8 mouse cellular contexts compared by ENCODE assay signal in genomic region chr14:122912812-122913498, GRCm38 (mm10). TPM values are rescaled to one million over a fixed set of nuclear protein-coding genes. Genes with fewer than 3 reads are reported as not detected.
DNase-seq lines count a peak whose midpoint lies in the region; ATAC-seq and TF ChIP-seq lines count a peak whose summit lies in the region.

No protein-coding gene starts in this region.

- peak; percentile 31 for DNase-seq in Patski (ENCODE audit: low read depth, low spot score)
- peak; percentile 85 for DNase-seq in cerebellum, adult 9-11 months
- DNase-seq in frontal cortex, postnatal 10 days (ENCODE audit: low spot score in 2 of 2) = peak; percentile 12 to 34
- DNase-seq in hindbrain, embryonic 11.5 days (ENCODE audit: low spot score) = peak; percentile 64
- DNase-seq in layer of hippocampus, postnatal 25 days (ENCODE audit: extremely low spot score in 1 of 2, low spot score in 1 of 2) = peak; percentile 44 to 58
- peak; percentile 64 for DNase-seq in lung, postnatal 25 days (ENCODE audit: low spot score)
- DNase-seq in retina, embryonic 14.5 days (ENCODE audit: low spot score) = peak; percentile 66
- peak; percentile 63 to 66 for DNase-seq in thymus, postnatal 36 days

- H3K27ac ChIP-seq in hindbrain, embryonic 11.5 days (ENCODE audit: low read depth, low read length) = no peak overlapping the region

- ATAC-seq in Patski = peak; percentile 90
- ATAC-seq in hindbrain, embryonic 11.5 days (ENCODE audit: low FRiP score) = peak; percentile 75

- POLR2A ChIA-PET in Patski (lab: Charles Lee) = interaction anchor here (0.6 to 0.7 kb wide), 2 partner anchors 10 to 315 kb away, joined by 3 to 4 read pairs; no protein-coding TSS in a partner anchor

- in situ Hi-C loops in Patski (cut with MboI; ENCODE audit: low pct_unique_long_range_greater_than_20kb) = no loop called here

- no peaks in the 10 kb centered on the region for H3K36me3 ChIP-seq in hindbrain, embryonic 11.5 days (ENCODE audit: control insufficient read depth, insufficient read depth, low read length)

- peak overlapping the region; percentile 66 for H3K4me2 ChIP-seq in hindbrain, embryonic 11.5 days (replicated peaks; ENCODE audit: low read depth, low read length)

- no peak for TF ChIP-seq CTCF in Patski (IDR thresholded peaks at IDR 0.05)

- peak overlapping the region; percentile 66 for H3K4me3 ChIP-seq in hindbrain, embryonic 11.5 days (ENCODE audit: low read depth, low read length)

- H3K4me1 ChIP-seq in hindbrain, embryonic 11.5 days (replicated peaks; ENCODE audit: control insufficient read depth, insufficient read depth, low read length) = no peaks in the 10 kb centered on the region

- CTCF ChIA-PET in Patski (lab: Charles Lee) = interaction anchor here (1.1 to 2.9 kb wide), 4 partner anchors 9 to 327 kb away, joined by 3 to 12 read pairs (median 4); no protein-coding TSS in a partner anchor

- WGBS in hindbrain, embryonic 11.5 days = under 1% methylated on average over 58 of the region's 58 CpGs

- peak overlapping the region; percentile 61 for H3K9ac ChIP-seq in hindbrain, embryonic 11.5 days (ENCODE audit: low read depth, low read length)

- H3K27me3 ChIP-seq in Patski = no peaks in the 10 kb centered on the region
- H3K27me3 ChIP-seq in hindbrain, embryonic 11.5 days (ENCODE audit: control insufficient read depth, insufficient read depth, low read length) = no peaks in the 10 kb centered on the region

- no peaks in the 10 kb centered on the region for H3K9me3 ChIP-seq in hindbrain, embryonic 11.5 days (ENCODE audit: control insufficient read depth, low read length)

RNA-seq across cellular contexts. Expression of gene Ggact, which starts 0.6 kb away (rescaled TPM):
- polyA plus RNA-seq in Patski (2021) = 48.5 TPM
- 5.1 and 5.6 TPM in 2 replicates for polyA plus RNA-seq in hindbrain, embryonic 11.5 days (2014; fragmentation: Nextera tagmentation; extraction: Ambion mirVana)
- 10 to 100 TPM; 28.9 to 30.4 TPM for total RNA-seq in layer of hippocampus, postnatal 25 days (2021)

Comparison
In these comparisons a context has a peak if more than half of its experiments do, and no peak if none do; other contexts are left out.
1. DNase-seq: peak in every context shown above with its lines; median percentile 85 in cerebellum, adult 9-11 months; 66 in retina, embryonic 14.5 days; 64 in thymus, postnatal 36 days; 64 in hindbrain, embryonic 11.5 days; 64 in lung, postnatal 25 days; 51 in layer of hippocampus, postnatal 25 days; 31 in Patski; 23 in frontal cortex, postnatal 10 days.